Mouse (Mus musculus) embryonic facial prominence, embryonic 10.5 days (tissue): ENCODE results near the gene Shkbp1. TPM values are rescaled to one million over a fixed set of nuclear protein-coding genes. Genes with fewer than 3 reads are reported as not detected.
A peak's percentile ranks its signal among the peaks of the same experiment; 100 is the strongest.

Experiments
- DNase-seq: peaks from one replicate; pipeline ENCODE4 v3.0.0-alpha.2; 2017; ENCODE audit warnings: low spot score
- H3K27ac ChIP-seq: fragments of 300-500 bp; sonication (generic); replicated peaks from 2 replicates; pipeline ENCODE4 v1.5.1; 2016; ENCODE audit warnings: mild to moderate bottlenecking
- H3K27me3 ChIP-seq: fragments of 300-500 bp; sonication (generic); replicated peaks from 2 replicates; pipeline ENCODE4 v1.6.1; 2016; ENCODE audit warnings: low read depth, mild to moderate bottlenecking; ENCODE audit not compliant: poor library complexity, severe bottlenecking
- H3K36me3 ChIP-seq: fragments of 300-500 bp; sonication (generic); replicated peaks from 2 replicates; pipeline ENCODE4 v1.6.1; 2016; ENCODE audit warnings: mild to moderate bottlenecking, moderate library complexity
- H3K4me1 ChIP-seq: fragments of 300-500 bp; sonication (generic); 2 replicates; pipeline ENCODE4 v1.6.1; 2016
- H3K4me3 ChIP-seq: fragments of 300-500 bp; sonication (generic); 2 replicates; pipeline ENCODE4 v1.5.1; 2016; ENCODE audit warnings: mild to moderate bottlenecking, moderate library complexity
- H3K9me3 ChIP-seq: fragments of 300-500 bp; sonication (generic); 2 replicates; pipeline ENCODE4 v1.6.1; 2016; ENCODE audit warnings: mild to moderate bottlenecking
- WGBS: fragments of 180-500 bp; shearing (Covaris S2); methylation state at CpG from one replicate; pipeline ENCODE4 v1.1.7; 2016; 5-methylcytosine and 5-hydroxymethylcytosine counted together
- polyA plus RNA-seq: library from polyadenylated mRNA; unstranded; fragments of >200 nt; fragmentation: Nextera tagmentation; extraction: Ambion mirVana; gene quantifications from 2 replicates; pipeline ENCODE4 v1.2.1, GENCODE M21; 2016

Shkbp1 gene
- polyA plus RNA-seq, 1 experiment from 2014 or later = 80.3 TPM

DNA sequence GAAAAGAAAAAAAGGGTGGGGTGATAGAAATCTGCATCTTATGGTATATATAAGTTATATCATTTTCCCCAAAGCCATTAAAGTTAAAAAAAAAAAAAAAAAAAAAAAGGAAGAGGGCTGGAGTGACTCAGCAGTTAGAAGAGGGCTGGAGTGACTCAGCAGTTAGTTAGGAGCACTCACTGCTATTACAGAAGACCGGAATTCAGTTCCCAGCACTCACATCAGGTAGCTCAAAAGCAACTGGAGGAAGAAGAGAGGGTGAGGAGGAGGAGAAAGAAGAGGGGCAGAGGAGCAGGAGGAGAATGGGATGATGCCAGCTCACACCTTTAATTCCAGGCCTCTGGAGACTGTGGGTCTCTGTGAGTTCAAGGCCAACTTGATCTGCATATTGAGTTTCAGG is 27.4 kb upstream of the Shkbp1 start:
- WGBS = 83% methylated on average over 1 of the region's 1 CpGs
- no peaks in the 10 kb centered on the region; the same call in 1 of the 2 replicates for H3K9me3 ChIP-seq

DNA sequence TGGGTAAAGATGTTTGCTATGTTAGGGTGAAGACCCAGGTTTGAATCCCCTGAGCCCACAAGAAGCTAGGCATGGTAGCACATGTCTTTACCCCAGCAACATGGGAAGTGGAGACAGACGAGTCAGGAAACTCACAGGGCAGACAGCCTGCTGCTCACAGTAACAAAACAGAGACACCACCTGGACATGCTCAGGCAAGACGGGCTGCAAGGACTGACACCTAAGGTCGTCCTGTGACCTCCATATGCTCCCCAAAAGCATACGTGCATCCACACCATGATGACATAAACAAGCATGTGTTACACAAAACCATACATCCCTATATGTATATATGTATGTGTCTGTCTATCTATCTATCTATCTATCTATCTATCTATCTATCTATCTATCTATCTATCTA is 25.7 kb upstream of the Shkbp1 start:
- H3K4me1 ChIP-seq = peaks cover 6% of the 10 kb centered on the region
- no peak overlapping the region for H3K27ac ChIP-seq
- WGBS = 56% methylated on average over 4 of the region's 4 CpGs
- no peak for DNase-seq
- peaks cover 48% of the 10 kb centered on the region for H3K27me3 ChIP-seq
- no peaks in the 10 kb centered on the region for H3K36me3 ChIP-seq
- H3K4me3 ChIP-seq = no peak overlapping the region
- H3K9me3 ChIP-seq = no peaks in the 10 kb centered on the region; the same call in 1 of the 2 replicates

More for the DNA sequence above, 27.4 kb upstream of the Shkbp1 start:
- no peak overlapping the region for H3K27ac ChIP-seq
- DNase-seq = no peak
- H3K27me3 ChIP-seq = peaks cover 31% of the 10 kb centered on the region
- H3K4me1 ChIP-seq = peaks cover 6% of the 10 kb centered on the region
- no peak overlapping the region for H3K4me3 ChIP-seq
- H3K36me3 ChIP-seq = no peaks in the 10 kb centered on the region

DNA sequence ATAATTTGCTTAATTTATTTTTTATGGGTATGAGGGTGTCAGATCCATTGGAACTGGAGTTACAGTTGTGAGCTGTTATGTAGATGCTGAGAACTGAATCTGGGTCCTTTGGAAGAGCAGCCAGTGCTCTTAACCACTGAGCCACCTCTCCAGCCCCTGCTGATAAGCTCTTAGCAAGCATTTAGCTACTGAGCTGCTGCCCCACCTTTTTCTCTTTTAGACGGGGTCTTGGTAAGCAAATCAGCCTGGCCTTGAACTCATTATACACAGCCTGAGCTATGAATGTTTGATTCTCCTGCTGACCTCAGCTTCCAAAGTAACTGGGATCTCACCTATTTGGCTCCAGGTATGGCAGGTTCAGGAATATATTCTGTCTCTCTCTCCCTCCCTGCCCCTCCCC is 25.2 kb upstream of the Shkbp1 start:
- 50% methylated on average over 1 of the region's 1 CpGs for WGBS
- H3K9me3 ChIP-seq = no peaks in the 10 kb centered on the region; the same call in 1 of the 2 replicates
- no peak overlapping the region for H3K27ac ChIP-seq
- no peak overlapping the region for H3K4me3 ChIP-seq
- peaks cover 6% of the 10 kb centered on the region for H3K4me1 ChIP-seq
- no peaks in the 10 kb centered on the region for H3K36me3 ChIP-seq
- DNase-seq = no peak
- H3K27me3 ChIP-seq = peaks cover 53% of the 10 kb centered on the region

DNA sequence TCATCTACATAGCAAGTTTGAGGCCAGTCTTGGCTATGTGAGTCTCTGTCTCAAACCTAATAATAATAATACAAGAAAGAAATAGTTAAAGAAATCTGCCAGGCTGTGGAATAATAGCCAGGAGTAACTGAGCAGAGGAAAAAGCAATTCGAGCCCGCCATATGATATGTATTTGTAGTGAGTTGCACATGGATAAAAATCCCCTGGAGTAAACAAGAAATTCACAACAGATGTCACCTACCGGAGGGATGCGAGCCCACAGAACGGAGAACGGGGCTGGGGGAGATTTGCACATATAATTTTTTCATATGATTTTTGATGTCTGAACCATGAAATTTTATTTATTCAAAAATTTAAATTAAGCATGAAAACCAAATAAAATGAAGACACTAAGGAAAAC is 24.0 kb upstream of the Shkbp1 start:
- no peaks in the 10 kb centered on the region; the same call in 1 of the 2 replicates for H3K9me3 ChIP-seq
- peaks cover 11% of the 10 kb centered on the region for H3K4me1 ChIP-seq
- H3K4me3 ChIP-seq = no peak overlapping the region
- H3K27ac ChIP-seq = no peak overlapping the region
- DNase-seq = no peak
- H3K27me3 ChIP-seq = peaks cover 65% of the 10 kb centered on the region
- H3K36me3 ChIP-seq = no peaks in the 10 kb centered on the region
- WGBS = 59% methylated on average over 6 of the region's 6 CpGs

DNA sequence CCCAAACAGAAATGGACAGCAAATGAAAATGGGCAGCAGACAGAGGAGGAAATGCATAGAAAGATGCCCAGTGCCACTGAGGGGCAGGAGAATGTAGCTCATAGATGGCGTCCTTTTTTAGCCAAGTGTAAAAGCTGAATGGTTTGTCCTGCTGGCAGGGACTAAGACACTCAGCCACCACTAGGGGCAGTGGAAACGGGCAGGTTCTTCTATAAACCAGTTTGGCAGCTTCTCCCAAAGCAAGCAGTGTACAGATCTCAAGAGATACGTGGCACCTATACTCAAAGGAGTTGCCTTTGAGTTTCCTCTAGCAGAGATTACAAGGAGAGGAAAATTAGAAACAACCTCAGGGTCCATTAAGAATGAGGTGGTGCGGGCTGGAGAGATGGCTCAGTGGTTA is 22.6 kb upstream of the Shkbp1 start:
- H3K27me3 ChIP-seq = peaks cover 74% of the 10 kb centered on the region
- peaks cover 3% of the 10 kb centered on the region; the same call in 1 of the 2 replicates for H3K9me3 ChIP-seq
- no peaks in the 10 kb centered on the region for H3K36me3 ChIP-seq
- 21% methylated on average over 4 of the region's 4 CpGs for WGBS
- DNase-seq = peak; percentile 51
- peaks cover 8% of the 10 kb centered on the region; the same call in 1 of the 2 replicates for H3K4me1 ChIP-seq
- H3K27ac ChIP-seq = no peak overlapping the region
- no peak overlapping the region for H3K4me3 ChIP-seq

DNA sequence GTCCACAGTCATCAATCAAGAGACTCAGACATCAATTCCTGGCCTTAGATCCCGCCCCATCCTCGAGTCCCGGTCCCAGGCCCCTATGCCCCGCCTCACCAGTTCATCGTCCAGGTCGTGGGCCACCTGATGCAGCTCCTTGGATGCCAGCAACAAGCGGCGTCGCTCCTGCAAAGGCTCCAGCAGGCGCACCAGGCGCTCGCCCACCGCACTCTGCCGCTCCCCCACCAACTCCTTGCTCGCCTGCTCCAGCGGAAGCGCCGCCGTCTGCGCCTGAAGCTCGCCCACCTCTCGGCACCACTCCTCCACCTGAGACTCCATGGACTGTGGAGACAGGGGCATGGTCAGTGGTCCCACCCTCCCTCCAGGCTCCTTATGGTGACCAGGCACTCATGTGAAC is 19.5 kb upstream of the Shkbp1 start:
- H3K4me3 ChIP-seq = peak overlapping the region; percentile 36; the same call in 1 of the 2 replicates
- peaks cover 92% of the 10 kb centered on the region for H3K27me3 ChIP-seq
- peaks cover 14% of the 10 kb centered on the region for H3K4me1 ChIP-seq
- peaks cover 8% of the 10 kb centered on the region; the same call in 1 of the 2 replicates for H3K9me3 ChIP-seq
- H3K27ac ChIP-seq = no peak overlapping the region
- DNase-seq = peak; percentile 23
- H3K36me3 ChIP-seq = no peaks in the 10 kb centered on the region
- WGBS = 3% methylated on average over 22 of the region's 22 CpGs

DNA sequence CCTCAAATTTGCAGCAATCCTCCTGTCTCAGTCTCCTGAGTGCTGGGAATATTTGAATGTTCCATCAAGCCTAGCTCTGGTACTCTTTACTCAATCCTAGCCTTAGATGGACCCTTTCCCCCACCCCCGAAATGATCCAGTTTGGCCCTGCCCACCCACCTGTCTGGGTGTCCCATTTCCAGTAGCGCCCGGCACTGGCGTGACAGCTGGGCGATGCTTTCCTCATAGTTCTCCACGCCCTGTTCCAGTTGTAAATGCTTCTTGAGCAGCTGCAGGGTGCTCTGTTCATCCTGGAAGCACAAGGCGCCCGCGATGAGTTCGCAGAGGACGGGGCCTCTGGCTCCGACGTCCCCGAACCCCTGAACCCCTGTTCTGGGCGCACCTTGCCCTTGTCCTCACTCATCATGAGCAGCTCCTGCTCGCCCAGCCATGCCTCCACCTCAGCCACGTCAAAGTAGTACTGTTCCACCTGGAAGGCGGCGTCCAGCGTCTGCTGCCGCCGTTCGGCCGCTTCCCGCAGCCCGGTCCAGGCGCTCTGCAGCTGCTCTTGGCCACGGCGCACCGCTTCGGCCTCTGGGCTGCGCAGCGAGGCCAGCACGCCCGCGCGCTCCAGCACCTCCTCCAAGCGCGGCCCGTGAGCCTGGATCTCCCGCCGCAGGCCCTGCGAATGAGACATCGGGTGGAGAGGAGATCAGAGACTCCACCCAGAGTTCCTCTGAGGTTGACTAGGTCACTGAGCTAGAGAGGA is 16.1 kb upstream of the Shkbp1 start:
- Histone ChIP-seq H3K27me3 (peaks cover 100% of the 10 kb centered on the region), H3K4me1 (peaks cover 21% of the 10 kb centered on the region), H3K4me3 (peak overlapping the region; percentile 41), H3K36me3 (no peaks in the 10 kb centered on the region), H3K27ac (no peak overlapping the region), H3K9me3 (peaks cover 14% of the 10 kb centered on the region)
- peak; percentile 45 for DNase-seq
- WGBS = 5% methylated on average over 44 of the region's 44 CpGs

DNA sequence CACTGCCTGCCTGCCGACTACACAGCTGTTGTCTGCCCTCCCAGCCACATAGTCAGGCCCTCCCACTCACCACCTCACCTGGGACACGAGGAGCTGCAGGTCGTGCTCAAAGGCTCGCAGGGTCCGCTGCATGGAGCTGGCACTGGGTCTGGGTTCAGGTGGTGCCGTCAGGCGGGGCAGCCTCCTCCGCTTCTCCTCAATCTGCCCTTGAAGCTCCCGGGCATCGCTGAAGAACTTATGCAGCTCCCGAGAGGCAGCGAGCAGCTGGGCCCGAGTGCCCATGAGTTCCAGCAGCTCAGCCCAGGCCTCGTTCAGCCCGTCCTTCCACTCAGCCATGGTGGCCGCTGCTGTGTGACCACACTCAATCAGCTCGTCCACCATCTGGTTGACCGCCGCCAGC is 13.3 kb upstream of the Shkbp1 start:
- Histone ChIP-seq H3K27ac (no peak overlapping the region), H3K27me3 (peaks cover 100% of the 10 kb centered on the region), H3K4me1 (peaks cover 22% of the 10 kb centered on the region), H3K9me3 (peaks cover 14% of the 10 kb centered on the region), H3K4me3 (no peak overlapping the region), H3K36me3 (no peaks in the 10 kb centered on the region)
- DNase-seq = no peak
- WGBS = 85% methylated on average over 19 of the region's 19 CpGs

DNA sequence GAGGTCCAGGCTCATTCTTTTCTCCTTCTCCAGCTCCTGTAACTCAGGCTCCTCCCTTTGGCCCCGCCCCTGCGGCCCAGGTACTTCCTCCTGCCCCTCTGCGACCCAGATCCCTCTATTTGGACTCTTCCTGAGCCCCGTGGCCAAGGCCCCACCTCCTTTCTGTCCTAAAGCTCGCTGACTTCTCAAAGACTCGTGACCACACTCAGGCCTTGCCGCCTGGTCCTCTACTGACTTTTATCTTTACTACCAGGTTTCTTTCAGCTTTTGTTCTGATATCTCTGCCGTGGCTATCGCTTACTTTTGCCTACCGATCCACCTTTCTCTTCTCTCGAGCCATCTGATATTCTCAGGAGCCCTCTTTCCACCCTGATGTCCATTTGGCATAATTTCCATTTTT is 12.2 kb upstream of the Shkbp1 start:
- Histone ChIP-seq H3K27ac (no peak overlapping the region), H3K4me3 (peak overlapping the region; percentile 41), H3K27me3 (peaks cover 100% of the 10 kb centered on the region), H3K9me3 (peaks cover 6% of the 10 kb centered on the region), H3K4me1 (peaks cover 26% of the 10 kb centered on the region), H3K36me3 (no peaks in the 10 kb centered on the region)
- DNase-seq = peak; percentile 43
- WGBS = 11% methylated on average over 11 of the region's 11 CpGs

DNA sequence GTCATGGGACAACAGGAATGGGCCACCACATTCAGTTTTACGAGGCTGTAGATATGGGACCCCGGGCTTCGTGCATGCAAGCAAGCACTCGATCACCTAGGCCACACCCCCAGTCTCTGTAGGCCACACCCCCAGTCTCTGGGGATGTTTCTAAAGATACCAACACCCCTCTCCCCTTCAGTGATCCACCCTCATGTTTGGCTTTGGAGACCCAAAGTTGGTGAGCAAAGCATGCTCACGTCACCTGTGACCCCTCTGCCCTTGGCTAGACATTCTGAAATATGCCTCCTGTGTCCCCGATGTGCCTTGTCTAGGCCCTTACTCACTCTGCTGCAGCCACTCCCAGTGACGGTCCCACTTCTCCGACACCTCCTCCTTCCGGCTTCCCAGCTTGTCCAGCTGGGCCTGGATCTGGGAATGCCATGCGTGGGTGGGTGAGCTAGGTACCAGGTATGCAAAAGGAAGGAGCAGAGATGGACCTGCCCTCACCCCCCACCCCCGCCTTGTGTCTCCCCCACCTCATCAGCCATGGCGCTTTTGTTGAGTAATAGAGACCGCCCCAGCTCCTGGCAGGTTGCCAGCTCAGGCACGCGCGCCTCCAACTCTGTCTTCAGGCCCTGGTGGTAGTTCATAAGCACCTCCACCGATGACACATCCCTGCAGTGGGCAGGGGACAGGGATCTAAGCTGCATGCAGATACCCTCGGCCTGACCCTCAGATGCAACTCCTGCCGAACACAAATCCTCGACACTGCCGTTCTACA is 10.4 kb upstream of the Shkbp1 start:
- Histone ChIP-seq H3K9me3 (peaks cover 6% of the 10 kb centered on the region), H3K27ac (no peak overlapping the region), H3K4me3 (no peak overlapping the region), H3K27me3 (peaks cover 96% of the 10 kb centered on the region), H3K36me3 (no peaks in the 10 kb centered on the region), H3K4me1 (peaks cover 28% of the 10 kb centered on the region)
- DNase-seq = no peak
- WGBS = 43% methylated on average over 21 of the region's 21 CpGs

DNA sequence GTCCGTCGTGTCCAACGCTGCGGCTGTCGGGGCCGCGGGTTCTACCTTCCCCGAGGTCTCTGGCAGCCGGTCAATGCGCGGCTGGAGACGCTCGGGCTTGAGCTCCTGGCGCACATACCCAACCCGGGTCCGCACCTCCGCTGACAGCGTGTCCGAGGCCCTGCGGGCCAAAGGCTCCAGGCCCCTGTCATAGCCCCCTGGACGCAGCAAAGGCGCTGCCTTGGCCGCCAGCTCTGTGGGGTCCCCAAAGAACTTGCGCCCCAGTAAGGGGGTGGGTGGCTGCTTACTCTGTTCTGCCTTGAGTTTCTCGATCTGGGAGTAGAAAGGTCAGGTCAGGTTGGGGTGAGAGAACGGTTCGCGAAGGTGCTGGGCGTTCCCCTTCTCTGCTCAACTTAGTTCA is 8.6 kb upstream of the Shkbp1 start:
- Histone ChIP-seq H3K4me1 (peaks cover 36% of the 10 kb centered on the region), H3K4me3 (peak overlapping the region; percentile 35), H3K27me3 (peaks cover 81% of the 10 kb centered on the region), H3K36me3 (no peaks in the 10 kb centered on the region), H3K9me3 (peaks cover 1% of the 10 kb centered on the region; the same call in 1 of the 2 replicates), H3K27ac (no peak overlapping the region)
- WGBS = 3% methylated on average over 29 of the region's 29 CpGs
- no peak for DNase-seq

DNA sequence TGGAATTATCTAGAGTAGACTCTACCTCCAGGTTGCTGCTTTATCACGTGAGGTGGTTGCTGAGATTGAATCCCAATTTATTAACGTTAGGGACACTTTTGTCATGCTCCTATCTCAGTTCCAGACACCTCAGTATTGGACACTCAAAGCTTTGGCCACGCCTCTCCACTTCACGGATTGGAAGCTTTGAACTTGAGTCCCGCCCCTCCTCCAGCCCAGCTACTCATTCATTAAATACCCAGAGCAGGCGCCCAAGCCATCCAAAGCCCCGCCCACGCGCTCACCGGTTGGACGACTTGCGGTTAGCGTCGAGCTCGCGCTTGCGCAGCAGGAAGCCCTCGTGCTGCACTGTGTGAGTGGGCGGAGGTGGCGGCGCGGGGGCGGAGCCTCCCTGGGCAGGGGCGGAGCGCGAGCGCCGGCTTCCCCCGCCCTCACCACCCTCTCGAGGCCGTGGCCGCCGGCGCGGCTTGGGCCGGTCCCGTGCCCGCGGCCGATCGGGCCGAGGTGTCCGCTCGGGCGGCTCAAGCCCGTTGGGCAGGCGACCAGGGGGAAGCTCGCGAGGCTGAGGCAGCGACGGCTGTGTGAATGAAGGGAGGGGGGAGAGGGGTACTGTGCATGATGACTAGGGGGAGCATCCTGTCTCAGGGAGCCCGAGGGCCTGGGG is 5.6 kb upstream of the Shkbp1 start:
- Histone ChIP-seq H3K4me3 (peak overlapping the region; percentile 59), H3K9me3 (0 out of 2 replicates have a peak, but pooled peaks cover 5% of the 10 kb centered on the region), H3K36me3 (no peaks in the 10 kb centered on the region), H3K27me3 (peaks cover 73% of the 10 kb centered on the region), H3K4me1 (peaks cover 40% of the 10 kb centered on the region), H3K27ac (peak overlapping the region; percentile 63)
- WGBS = under 1% methylated on average over 52 of the region's 52 CpGs
- peak; percentile 100 for DNase-seq
